Mouse (Mus musculus) olfactory bulb, adult 2 months (tissue): ENCODE measurements around the gene Cpn1.

Experiments used
- CTCF ChIP-seq: fragments of 200-500 bp; IDR thresholded peaks from 2 replicates; pipeline ENCODE4 v1.5.1; 2012; ENCODE audit warnings: low read depth, mild to moderate bottlenecking, low read length, moderate library complexity; ENCODE audit not compliant: insufficient read depth
- POLR2A ChIP-seq: fragments of 200-500 bp; IDR thresholded peaks from 2 replicates; pipeline ENCODE4 v1.6.1; 2012; ENCODE audit warnings: mild to moderate bottlenecking, low read depth, low read length, moderate library complexity; ENCODE audit not compliant: insufficient read depth

DNA sequence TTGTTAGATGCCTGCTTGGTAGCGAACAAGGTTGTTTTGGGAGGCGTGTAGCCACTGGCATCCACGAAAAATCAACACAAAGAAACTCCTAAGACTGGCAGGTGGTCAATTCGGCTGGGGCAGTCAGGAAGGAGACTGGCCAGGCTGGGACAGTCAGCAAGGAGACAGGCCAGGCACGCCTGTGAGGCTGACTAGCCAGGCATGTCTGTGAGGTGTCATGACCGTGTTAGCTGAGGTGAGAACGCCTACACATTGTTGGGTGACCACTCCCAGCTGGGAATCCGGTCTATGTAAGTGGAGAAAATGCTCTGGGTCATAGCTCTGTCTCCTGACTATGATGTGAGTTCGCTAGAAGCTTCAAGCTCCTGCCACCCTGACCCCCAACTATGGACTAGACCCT lies 23.6 kb downstream of the Cpn1 start:
- TF ChIP-seq CTCF (no peak), POLR2A (no peak)
